9 mouse cellular contexts compared by ENCODE assay signal in genomic region chr11:60396546-60396945, GRCm38 (mm10). TPM values are rescaled to one million over a fixed set of nuclear protein-coding genes. Genes with fewer than 3 reads are reported as not detected.
DNase-seq lines count a peak whose midpoint lies in the region; ATAC-seq and TF ChIP-seq lines count a peak whose summit lies in the region.
"Had no signal": no experiment of that assay in that cellular context is flagged by ENCODE, and none has a peak within 500 bp of the region (broad histone marks: within the 10 kb centered on the region; RNA-seq: fewer than 3 reads in every experiment).

No protein-coding gene starts in this region.

- TF ChIP-seq CTCF in left cerebral cortex, adult 2 months (IDR thresholded peaks at IDR 0.05): no peak

- ATAC-seq in megakaryocyte, adult 5-6 weeks (ENCODE audit: poor library complexity, severe bottlenecking): no peak

- no peak overlapping the region for H3K4me3 ChIP-seq in left cerebral cortex, adult 2 months

- peak; percentile 27 for DNase-seq in gastrocnemius, postnatal 10 days
- no peak for DNase-seq in gastrocnemius, postnatal 25 days
- DNase-seq in left cerebral cortex, adult 2 months (ENCODE audit: extremely low spot score in 1 of 2, low spot score in 2 of 2): peak in 1 of 2 experiments; percentile 29
- DNase-seq in left cerebral cortex, postnatal 36 days (ENCODE audit: low spot score in 2 of 2): no peak
- peak; percentile 18 for DNase-seq in NIH3T3 (ENCODE audit: low read depth)
- peak; percentile 55 to 71 for DNase-seq in cerebellum, postnatal 25 days
- no peak for DNase-seq in gastrocnemius, adult 8-10 months (ENCODE audit: low spot score in 2 of 2)
- DNase-seq: kidney, adult 2 months had no signal

- H3K27ac ChIP-seq in left cerebral cortex, adult 2 months: peak overlapping the region; percentile 73

- intact Hi-C loops in left cerebral cortex, adult 2 months (cut with DNase I): no loop called here
- intact Hi-C loops in left cerebral cortex, postnatal 36 days (cut with DNase I): no loop called here

RNA-seq across cellular contexts. Expression of gene Gid4, which starts 20.4 kb away (rescaled TPM):
- total RNA-seq in gastrocnemius, postnatal 10 days (2021): 10 to 100 TPM; 20.6 to 22.6 TPM
- 10 to 100 TPM; 45.2 to 50.9 TPM for total RNA-seq in gastrocnemius, postnatal 25 days (2021)
- 10 to 100 TPM; 52.6 to 52.7 TPM for total RNA-seq in left cerebral cortex, adult 2 months (2021)
- 10 to 100 TPM; 52.1 to 54.8 TPM for total RNA-seq in left cerebral cortex, postnatal 36 days (2021)
- total RNA-seq in megakaryocyte, adult 5-6 weeks (2015): 9.0 and 11.7 TPM in 2 replicates
- 9.9 and 12.3 TPM in 2 replicates for total RNA-seq in megakaryocyte, adult 5-6 weeks (2017)
- 10 to 100 TPM; 72.7 to 86.1 (median 75.5) TPM for total RNA-seq in gastrocnemius, adult 8-10 months (2022)

RNA-seq across cellular contexts. Expression of gene Atpaf2, which starts 21.7 kb away (rescaled TPM):
- total RNA-seq in gastrocnemius, postnatal 10 days (2021): 10 to 100 TPM; 29.8 to 37.0 TPM
- total RNA-seq in gastrocnemius, postnatal 25 days (2021): 10 to 100 TPM; 27.0 to 31.1 TPM
- total RNA-seq in left cerebral cortex, adult 2 months (2021): 10 to 100 TPM; 24.6 to 32.7 TPM
- 10 to 100 TPM; 29.9 to 31.5 TPM for total RNA-seq in left cerebral cortex, postnatal 36 days (2021)
- 10.1 and 15.6 TPM in 2 replicates for total RNA-seq in megakaryocyte, adult 5-6 weeks (2015)
- 38.2 and 43.3 TPM in 2 replicates for total RNA-seq in megakaryocyte, adult 5-6 weeks (2017)
- 10 to 100 TPM; 28.9 to 30.7 (median 30.6) TPM for total RNA-seq in gastrocnemius, adult 8-10 months (2022)

RNA-seq across cellular contexts. Expression of gene Drc3, which starts 43.4 kb away (rescaled TPM):
- total RNA-seq in gastrocnemius, postnatal 10 days (2021): 1 to 10 TPM; 1.3 to 1.6 TPM
- total RNA-seq in gastrocnemius, postnatal 25 days (2021): under 1 TPM; 0.59 to 0.86 TPM
- total RNA-seq in left cerebral cortex, adult 2 months (2021): 10 to 100 TPM; 11.7 to 12.5 TPM
- total RNA-seq in left cerebral cortex, postnatal 36 days (2021): 10 to 100 TPM in 1 of 2 experiments, 1 to 10 TPM in 1; 9.6 to 12.3 TPM
- total RNA-seq in megakaryocyte, adult 5-6 weeks (2015): 0.16 TPM in 1 of 2 replicates, not detected in the other
- total RNA-seq in megakaryocyte, adult 5-6 weeks (2017): 0.11 and 0.98 TPM in 2 replicates
- total RNA-seq in gastrocnemius, adult 8-10 months (2022): 1 to 10 TPM; 1.1 to 1.4 (median 1.1) TPM

RNA-seq across cellular contexts. Expression of gene Tom1l2, which starts 43.8 kb away (rescaled TPM):
- total RNA-seq in gastrocnemius, postnatal 10 days (2021): 10 to 100 TPM; 38.6 to 45.1 TPM
- 10 to 100 TPM; 45.8 to 54.3 TPM for total RNA-seq in gastrocnemius, postnatal 25 days (2021)
- total RNA-seq in left cerebral cortex, adult 2 months (2021): 100 to 1,000 TPM; 216 to 221 TPM
- total RNA-seq in left cerebral cortex, postnatal 36 days (2021): 100 to 1,000 TPM; 216 to 221 TPM
- total RNA-seq in megakaryocyte, adult 5-6 weeks (2015): 6.0 and 6.3 TPM in 2 replicates
- 4.3 and 6.1 TPM in 2 replicates for total RNA-seq in megakaryocyte, adult 5-6 weeks (2017)
- 10 to 100 TPM; 61.0 to 68.8 (median 65.7) TPM for total RNA-seq in gastrocnemius, adult 8-10 months (2022)

RNA-seq across cellular contexts. Expression of gene Drg2, which starts 57.8 kb away (rescaled TPM):
- total RNA-seq in gastrocnemius, postnatal 10 days (2021): 10 to 100 TPM; 32.6 to 34.0 TPM
- 10 to 100 TPM; 22.5 to 24.2 TPM for total RNA-seq in gastrocnemius, postnatal 25 days (2021)
- 10 to 100 TPM; 71.7 to 73.3 TPM for total RNA-seq in left cerebral cortex, adult 2 months (2021)
- 10 to 100 TPM; 74.9 to 77.6 TPM for total RNA-seq in left cerebral cortex, postnatal 36 days (2021)
- 19.5 and 21.5 TPM in 2 replicates for total RNA-seq in megakaryocyte, adult 5-6 weeks (2015)
- total RNA-seq in megakaryocyte, adult 5-6 weeks (2017): 35.4 and 47.0 TPM in 2 replicates
- 10 to 100 TPM; 21.6 to 24.9 (median 22.7) TPM for total RNA-seq in gastrocnemius, adult 8-10 months (2022)

Comparison
In these comparisons a context has a peak if more than half of its experiments do, and no peak if none do; other contexts are left out.
1. DNase-seq: peak in gastrocnemius, postnatal 10 days (single experiment), NIH3T3 (single experiment) and cerebellum, postnatal 25 days (2 of 2); none in gastrocnemius, postnatal 25 days (single experiment), left cerebral cortex, postnatal 36 days (0 of 2) and gastrocnemius, adult 8-10 months (0 of 2).
2. RNA of gene Drc3, which starts 43.4 kb away (total RNA-seq): 11.7 to 12.5 TPM in left cerebral cortex, adult 2 months and 9.6 to 12.3 TPM in left cerebral cortex, postnatal 36 days; 1.3 to 1.6 TPM in gastrocnemius, postnatal 10 days, 1.1 to 1.4 TPM in gastrocnemius, adult 8-10 months, 0.59 to 0.86 TPM in gastrocnemius, postnatal 25 days and 0.11 to 0.98 TPM in megakaryocyte, adult 5-6 weeks; every median in the first group is over 4 times any median in the second.